Mouse (Mus musculus): ENCODE data around the gene Sirt5. TPM values are rescaled to one million over a fixed set of nuclear protein-coding genes. Genes with fewer than 3 reads are reported as not detected.

Sirt5 gene
- total and polyA plus RNA-seq, 3 experiments = 25.7 to 58.9 (median 53.9) TPM

DNA sequence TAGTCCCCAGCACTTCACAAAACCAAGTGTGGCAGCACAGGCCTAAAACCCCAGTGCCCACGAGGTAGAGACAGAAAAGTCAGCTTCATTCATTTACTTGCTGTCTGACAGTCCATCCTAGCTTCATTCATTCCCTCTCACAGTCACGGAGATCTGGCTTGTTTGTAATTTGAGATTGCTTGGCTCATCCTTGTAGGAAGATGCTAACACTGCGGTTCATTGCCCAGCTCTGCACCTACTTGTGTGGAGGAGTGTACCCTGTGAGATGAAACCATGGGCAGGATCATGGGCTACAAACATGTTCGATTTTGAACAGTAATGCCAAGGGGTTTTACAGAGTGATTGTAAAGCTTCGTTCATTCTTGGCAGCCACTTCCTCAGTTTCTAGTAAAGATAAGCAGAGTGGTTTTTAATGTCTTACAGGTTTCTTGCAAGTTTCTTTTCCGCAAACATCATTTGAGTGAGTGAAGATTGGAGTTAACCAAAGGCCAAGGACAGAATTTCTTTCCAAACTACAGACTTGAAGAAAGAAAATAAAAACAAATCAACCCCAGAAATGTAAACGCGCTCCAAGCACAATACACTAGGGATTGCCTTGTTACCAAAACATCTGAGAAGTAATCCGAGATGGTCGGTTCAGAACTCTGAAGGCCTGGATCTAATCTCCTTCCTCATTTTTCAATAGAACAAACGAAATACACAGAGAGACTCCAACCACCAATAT, 33.4 kb upstream of the Sirt5 start:
- WGBS = 52% methylated on average over 11 of the region's 11 CpGs
- no peaks in the 10 kb centered on the region for H3K27me3 ChIP-seq (ENCODE audit: control insufficient read depth, insufficient read depth, low read length)
- H3K9ac ChIP-seq (ENCODE audit: low read depth, low read length) = no peak overlapping the region
- no peak for DNase-seq
- no peaks in the 10 kb centered on the region for H3K4me1 ChIP-seq (ENCODE audit: control insufficient read depth, insufficient read depth, low read length)
- no peaks in the 10 kb centered on the region for H3K79me2 ChIP-seq (replicated peaks; ENCODE audit: control insufficient read depth, insufficient read depth, low read length)
- intact Hi-C loops (cut with DNase I) = no loop called here
- no peak overlapping the region for H3K27ac ChIP-seq
- no peak overlapping the region for H3K4me3 ChIP-seq
- no peak for TF ChIP-seq EP300 (IDR thresholded peaks at IDR 0.05; ENCODE audit: insufficient read depth, low read depth, low read length)
- no peak for TF ChIP-seq CTCF (IDR thresholded peaks at IDR 0.05)
- no peak for TF ChIP-seq POLR2A (IDR thresholded peaks at IDR 0.05; ENCODE audit: insufficient read depth, low read depth, low read length)
- no peaks in the 10 kb centered on the region for H3K36me3 ChIP-seq (ENCODE audit: control insufficient read depth, insufficient read depth, low read length)

DNA sequence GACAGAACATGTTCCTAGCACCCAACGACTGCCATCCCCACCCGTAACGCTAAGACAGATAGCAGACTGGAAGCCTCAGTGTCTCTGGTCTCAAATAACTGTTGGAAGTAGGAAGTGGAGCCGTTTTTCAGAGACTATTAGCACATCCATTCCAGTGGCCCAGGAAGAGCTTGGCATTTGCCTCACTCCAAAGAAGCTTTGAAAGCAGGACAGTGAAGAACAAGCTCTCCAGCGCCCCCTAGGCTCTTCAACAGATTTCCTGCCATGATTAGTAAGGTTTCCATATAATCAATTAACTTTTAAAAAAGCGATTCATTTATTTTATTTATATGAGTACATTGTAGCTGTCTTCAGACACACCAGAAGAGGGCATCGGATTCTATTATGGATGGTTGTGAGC, 32.7 kb upstream of the Sirt5 start:
- peak in 1 of 2 experiments; percentile 24 for DNase-seq
- TF ChIP-seq CTCF (IDR thresholded peaks at IDR 0.05) = peak; percentile 58
- TF ChIP-seq EP300 (IDR thresholded peaks at IDR 0.05; ENCODE audit: insufficient read depth, low read depth, low read length) = no peak
- no peaks in the 10 kb centered on the region for H3K27me3 ChIP-seq (ENCODE audit: control insufficient read depth, insufficient read depth, low read length)
- H3K4me1 ChIP-seq (ENCODE audit: control insufficient read depth, insufficient read depth, low read length) = no peaks in the 10 kb centered on the region
- intact Hi-C loops (cut with DNase I) = no loop called here
- no peaks in the 10 kb centered on the region for H3K79me2 ChIP-seq (replicated peaks; ENCODE audit: control insufficient read depth, insufficient read depth, low read length)
- H3K27ac ChIP-seq = no peak overlapping the region
- H3K9ac ChIP-seq (ENCODE audit: low read depth, low read length) = no peak overlapping the region
- H3K36me3 ChIP-seq (ENCODE audit: control insufficient read depth, insufficient read depth, low read length) = no peaks in the 10 kb centered on the region
- WGBS = 46% methylated on average over 7 of the region's 7 CpGs
- H3K4me3 ChIP-seq = no peak overlapping the region

DNA sequence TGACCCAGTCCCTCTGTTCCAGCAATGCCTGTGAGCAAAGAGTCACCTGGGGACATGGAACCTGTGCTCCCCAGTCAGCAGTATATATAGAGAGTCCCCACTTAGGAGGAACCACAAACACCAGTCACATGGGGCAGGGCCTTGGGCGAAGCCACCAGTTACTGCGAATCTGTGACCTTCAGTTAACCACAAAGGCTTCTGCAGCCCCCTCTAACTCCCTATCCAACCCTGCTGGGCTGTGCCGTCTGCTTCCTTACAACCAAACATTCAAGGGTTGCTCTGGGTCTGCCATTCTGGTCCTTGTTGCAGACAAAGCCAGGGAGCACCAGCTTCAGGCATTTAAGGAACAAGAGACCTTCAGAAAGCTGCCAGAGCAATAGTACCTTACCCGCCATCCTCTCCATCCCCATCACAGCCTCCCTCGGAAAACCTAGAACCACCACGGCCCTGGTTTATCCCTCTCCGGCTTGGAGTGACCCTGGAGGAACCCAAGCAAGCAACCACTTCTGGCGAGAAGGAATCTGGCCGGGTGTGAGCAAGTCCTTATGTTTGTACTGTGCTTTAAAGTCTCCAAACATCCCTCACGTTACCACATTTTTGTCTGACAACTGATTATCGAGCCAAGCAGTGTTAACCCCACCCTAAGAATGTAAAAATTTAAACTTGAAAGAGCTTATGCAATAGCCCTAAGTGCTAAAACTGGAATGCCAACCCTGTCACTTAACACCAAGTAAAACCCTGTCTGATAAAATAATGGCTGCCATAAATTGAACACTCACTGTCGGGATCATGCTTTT, 28.7 kb upstream of the Sirt5 start:
- Histone ChIP-seq H3K27ac (no peak overlapping the region), H3K4me3 (no peak overlapping the region), H3K36me3 (ENCODE audit: control insufficient read depth, insufficient read depth, low read length) (no peaks in the 10 kb centered on the region), H3K4me1 (ENCODE audit: control insufficient read depth, insufficient read depth, low read length) (no peaks in the 10 kb centered on the region), H3K79me2 (replicated peaks; ENCODE audit: control insufficient read depth, insufficient read depth, low read length) (no peaks in the 10 kb centered on the region), H3K9ac (ENCODE audit: low read depth, low read length) (no peak overlapping the region), H3K27me3 (ENCODE audit: control insufficient read depth, insufficient read depth, low read length) (no peaks in the 10 kb centered on the region)
- DNase-seq = no peak
- intact Hi-C loops (cut with DNase I) = no loop called here
- no peak for TF ChIP-seq POLR2A (IDR thresholded peaks at IDR 0.05; ENCODE audit: insufficient read depth, low read depth, low read length)
- TF ChIP-seq EP300 (IDR thresholded peaks at IDR 0.05; ENCODE audit: insufficient read depth, low read depth, low read length) = no peak
- no peak for TF ChIP-seq CTCF (IDR thresholded peaks at IDR 0.05)
- WGBS = 71% methylated on average over 12 of the region's 12 CpGs

DNA sequence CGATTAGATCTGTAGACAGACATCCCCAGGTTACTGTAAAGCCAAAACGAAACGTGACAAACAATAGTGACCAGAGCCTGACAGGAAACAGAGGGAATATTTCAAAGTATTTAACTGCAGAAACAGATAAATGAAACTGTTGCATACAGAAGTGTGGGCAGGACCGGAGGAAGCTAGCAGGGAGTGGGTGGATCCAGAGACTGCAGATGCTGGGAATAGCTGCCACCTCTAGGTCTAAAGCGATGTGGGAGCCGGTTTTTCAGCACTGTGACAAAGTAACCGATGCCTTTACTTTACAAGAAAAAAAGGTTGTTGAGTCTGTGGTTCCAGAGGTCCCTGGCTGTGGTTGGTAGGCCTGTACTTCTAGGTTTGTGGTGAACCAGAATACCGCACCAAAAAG, 27.3 kb upstream of the Sirt5 start:
- Histone ChIP-seq H3K79me2 (replicated peaks; ENCODE audit: control insufficient read depth, insufficient read depth, low read length) (no peaks in the 10 kb centered on the region), H3K27ac (no peak overlapping the region), H3K27me3 (ENCODE audit: control insufficient read depth, insufficient read depth, low read length) (no peaks in the 10 kb centered on the region), H3K4me3 (no peak overlapping the region), H3K9ac (ENCODE audit: low read depth, low read length) (no peak overlapping the region), H3K4me1 (ENCODE audit: control insufficient read depth, insufficient read depth, low read length) (no peaks in the 10 kb centered on the region), H3K36me3 (ENCODE audit: control insufficient read depth, insufficient read depth, low read length) (no peaks in the 10 kb centered on the region)
- TF ChIP-seq CTCF (IDR thresholded peaks at IDR 0.05) (no peak), POLR2A (IDR thresholded peaks at IDR 0.05; ENCODE audit: insufficient read depth, low read depth, low read length) (no peak), EP300 (IDR thresholded peaks at IDR 0.05; ENCODE audit: insufficient read depth, low read depth, low read length) (no peak)
- WGBS = 76% methylated on average over 8 of the region's 8 CpGs
- intact Hi-C loops (cut with DNase I) = no loop called here
- no peak for DNase-seq

DNA sequence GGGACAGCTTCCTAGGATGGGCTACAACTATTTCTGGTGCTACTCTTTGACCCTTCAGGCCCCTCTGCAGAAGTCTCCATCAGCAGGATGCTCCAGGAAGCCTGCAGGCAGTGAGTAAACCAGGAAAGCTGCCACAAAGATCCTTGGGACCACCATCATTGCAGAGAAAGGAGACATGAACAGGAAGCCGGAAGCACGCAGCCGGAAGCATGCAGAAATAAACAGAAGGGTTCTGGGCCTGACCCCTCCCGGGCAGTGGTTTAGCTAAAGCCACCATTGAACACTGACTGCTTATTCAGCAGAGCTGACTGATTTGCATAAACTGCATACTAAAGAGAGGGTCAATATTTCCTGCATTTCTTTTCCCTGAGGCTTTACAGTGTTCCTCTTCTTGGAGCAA, 26.7 kb upstream of the Sirt5 start:
- WGBS = 60% methylated on average over 4 of the region's 4 CpGs
- no peak for TF ChIP-seq EP300 (IDR thresholded peaks at IDR 0.05; ENCODE audit: insufficient read depth, low read depth, low read length)
- TF ChIP-seq POLR2A (IDR thresholded peaks at IDR 0.05; ENCODE audit: insufficient read depth, low read depth, low read length) = no peak
- no peak for TF ChIP-seq CTCF (IDR thresholded peaks at IDR 0.05)
- Histone ChIP-seq H3K4me3 (no peak overlapping the region), H3K27ac (no peak overlapping the region), H3K36me3 (ENCODE audit: control insufficient read depth, insufficient read depth, low read length) (no peaks in the 10 kb centered on the region), H3K9ac (ENCODE audit: low read depth, low read length) (no peak overlapping the region), H3K27me3 (ENCODE audit: control insufficient read depth, insufficient read depth, low read length) (no peaks in the 10 kb centered on the region), H3K4me1 (ENCODE audit: control insufficient read depth, insufficient read depth, low read length) (no peaks in the 10 kb centered on the region), H3K79me2 (replicated peaks; ENCODE audit: control insufficient read depth, insufficient read depth, low read length) (no peaks in the 10 kb centered on the region)
- DNase-seq = no peak
- intact Hi-C loops (cut with DNase I) = no loop called here

DNA sequence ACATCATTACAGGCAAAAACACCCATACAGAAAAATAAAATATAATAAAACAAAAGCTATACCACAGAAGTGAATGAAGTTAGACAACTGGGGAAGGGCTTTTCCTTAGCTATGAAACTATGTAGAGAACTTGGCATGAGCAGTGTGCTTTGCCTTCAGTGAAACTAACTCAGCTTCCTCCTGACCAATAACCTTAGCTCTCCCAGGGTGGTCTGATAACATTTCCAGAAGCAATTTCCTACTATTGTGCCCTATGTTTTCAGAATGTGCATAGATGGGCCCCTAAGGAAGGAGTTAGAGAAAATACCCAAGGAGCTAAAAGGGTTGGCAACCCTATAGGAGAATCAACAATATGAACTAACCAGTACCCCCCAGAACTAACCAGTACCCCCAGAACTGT, 18.5 kb upstream of the Sirt5 start:
- Histone ChIP-seq H3K9ac (ENCODE audit: low read depth, low read length) (no peak overlapping the region), H3K4me1 (ENCODE audit: control insufficient read depth, insufficient read depth, low read length) (peaks cover 3% of the 10 kb centered on the region), H3K27ac (no peak overlapping the region), H3K79me2 (replicated peaks; ENCODE audit: control insufficient read depth, insufficient read depth, low read length) (no peaks in the 10 kb centered on the region), H3K27me3 (ENCODE audit: control insufficient read depth, insufficient read depth, low read length) (no peaks in the 10 kb centered on the region), H3K4me3 (no peak overlapping the region), H3K36me3 (ENCODE audit: control insufficient read depth, insufficient read depth, low read length) (no peaks in the 10 kb centered on the region)
- TF ChIP-seq EP300 (IDR thresholded peaks at IDR 0.05; ENCODE audit: insufficient read depth, low read depth, low read length) = no peak
- TF ChIP-seq POLR2A (IDR thresholded peaks at IDR 0.05; ENCODE audit: insufficient read depth, low read depth, low read length) = no peak
- no peak for TF ChIP-seq CTCF (IDR thresholded peaks at IDR 0.05)
- intact Hi-C loops (cut with DNase I) = no loop called here
- DNase-seq = no peak

Measured in heart, adult 2 months (tissue).